Mouse (Mus musculus): ENCODE data around the gene Catsperz. TPM values are rescaled to one million over a fixed set of nuclear protein-coding genes. Genes with fewer than 3 reads are reported as not detected.

The Catsperz gene
- total RNA-seq, 2 experiments from 2014 or later: 27.9 to 31.2 TPM

GRCm38 (mm10) chr19:6949532-6949931 lies 24.4 kb upstream of the Catsperz start:
- intact Hi-C loops (cut with DNase I): no loop called here
- no peak for DNase-seq (ENCODE audit: low spot score in 2 of 2)

- intact Hi-C loops (cut with DNase I): no loop called here
- no peak for DNase-seq (ENCODE audit: low spot score in 2 of 2)
These were observed 23.0 kb upstream of the Catsperz start for GRCm38 (mm10) chr19:6948186-6948585.

GRCm38 (mm10) chr19:6947742-6948141 lies 22.6 kb upstream of the Catsperz start:
- DNase-seq (ENCODE audit: low spot score in 2 of 2): no peak
- intact Hi-C loops (cut with DNase I): no loop called here

GRCm38 (mm10) chr19:6943709-6944108 lies 18.5 kb upstream of the Catsperz start:
- intact Hi-C loops (cut with DNase I): loop anchor here (5.0 kb wide), 1 partner anchor 34 kb away; the partner anchor contains the start of gene Plcb3
- DNase-seq (ENCODE audit: low spot score in 2 of 2): no peak

- intact Hi-C loops (cut with DNase I): loop anchor here (1.0 to 5.0 kb wide), 2 partner anchors 9 to 35 kb away; partner anchors contain the start of gene Plcb3
- no peak for DNase-seq (ENCODE audit: low spot score in 2 of 2)
These were observed 17.6 kb upstream of the Catsperz start for GRCm38 (mm10) chr19:6942764-6943163.

GRCm38 (mm10) chr19:6942249-6942691 lies 17.1 kb upstream of the Catsperz start, which contains the start of gene Gpr137:
Gene Gpr137 (minus strand): TSS chr19:6942480.
- peak; percentile 92 to 96 for DNase-seq (ENCODE audit: low spot score in 2 of 2)
- intact Hi-C loops (cut with DNase I): loop anchor here (1.0 to 5.0 kb wide), 2 partner anchors 9 to 35 kb away; partner anchors contain the start of gene Plcb3

GRCm38 (mm10) chr19:6941372-6942248 lies 16.4 kb upstream of the Catsperz start, which contains the start of gene Bad:
Gene Bad (plus strand): TSS chr19:6941861.
- intact Hi-C loops (cut with DNase I): loop anchor here (1.0 to 5.0 kb wide), 2 partner anchors 10 to 36 kb away; partner anchors contain the start of gene Plcb3
- peak; percentile 93 to 95 for DNase-seq (ENCODE audit: low spot score in 2 of 2)

- intact Hi-C loops (cut with DNase I): loop anchor here (5.0 kb wide), 1 partner anchor 37 kb away; the partner anchor contains the start of gene Plcb3
- DNase-seq (ENCODE audit: low spot score in 2 of 2): no peak
These were observed 15.5 kb upstream of the Catsperz start for GRCm38 (mm10) chr19:6940396-6941351.

GRCm38 (mm10) chr19:6939106-6940002 lies 14.2 kb upstream of the Catsperz start:
- no peak for DNase-seq (ENCODE audit: low spot score in 2 of 2)
- intact Hi-C loops (cut with DNase I): loop anchor here (5.0 kb wide), 1 partner anchor 38 kb away; the partner anchor contains the start of gene Plcb3

- intact Hi-C loops (cut with DNase I): no loop called here
- DNase-seq (ENCODE audit: low spot score in 2 of 2): no peak
These were observed 12.6 kb upstream of the Catsperz start for GRCm38 (mm10) chr19:6937541-6938465.

- intact Hi-C loops (cut with DNase I): no loop called here
These were observed 11.1 kb upstream of the Catsperz start for GRCm38 (mm10) chr19:6936299-6936698.

GRCm38 (mm10) chr19:6934195-6934977 lies 9.2 kb upstream of the Catsperz start, which contains the start of gene Kcnk4:
Gene Kcnk4 (minus strand): TSS chr19:6934515.
- intact Hi-C loops (cut with DNase I): loop anchor here (5.0 kb wide), 2 partner anchors 93 to 432 kb away; no protein-coding TSS in a partner anchor
- DNase-seq (ENCODE audit: low spot score in 2 of 2): no peak

More at GRCm38 (mm10) chr19:6936299-6936698, 11.1 kb upstream of the Catsperz start:
- DNase-seq (ENCODE audit: low spot score in 2 of 2): no peak

GRCm38 (mm10) chr19:6933436-6934194 lies 8.4 kb upstream of the Catsperz start:
- DNase-seq (ENCODE audit: low spot score in 2 of 2): peak; percentile 65 to 84
- intact Hi-C loops (cut with DNase I): loop anchor here (5.0 kb wide), 2 partner anchors 94 to 431 kb away; no protein-coding TSS in a partner anchor

- DNase-seq (ENCODE audit: low spot score in 2 of 2): no peak
These were observed 7.9 kb upstream of the Catsperz start for GRCm38 (mm10) chr19:6933102-6933435.

GRCm38 (mm10) chr19:6932018-6932417 lies 6.8 kb upstream of the Catsperz start:
- intact Hi-C loops (cut with DNase I): loop anchor here (5.0 kb wide), 2 partner anchors 95 to 430 kb away; no protein-coding TSS in a partner anchor
- no peak for DNase-seq (ENCODE audit: low spot score in 2 of 2)

More at GRCm38 (mm10) chr19:6933102-6933435, 7.9 kb upstream of the Catsperz start:
- intact Hi-C loops (cut with DNase I): loop anchor here (5.0 kb wide), 2 partner anchors 94 to 431 kb away; no protein-coding TSS in a partner anchor

Measured in left cerebral cortex, postnatal 25 days (tissue).